ENCODE assay signal across 24 mouse cellular contexts in the genomic region with DNA sequence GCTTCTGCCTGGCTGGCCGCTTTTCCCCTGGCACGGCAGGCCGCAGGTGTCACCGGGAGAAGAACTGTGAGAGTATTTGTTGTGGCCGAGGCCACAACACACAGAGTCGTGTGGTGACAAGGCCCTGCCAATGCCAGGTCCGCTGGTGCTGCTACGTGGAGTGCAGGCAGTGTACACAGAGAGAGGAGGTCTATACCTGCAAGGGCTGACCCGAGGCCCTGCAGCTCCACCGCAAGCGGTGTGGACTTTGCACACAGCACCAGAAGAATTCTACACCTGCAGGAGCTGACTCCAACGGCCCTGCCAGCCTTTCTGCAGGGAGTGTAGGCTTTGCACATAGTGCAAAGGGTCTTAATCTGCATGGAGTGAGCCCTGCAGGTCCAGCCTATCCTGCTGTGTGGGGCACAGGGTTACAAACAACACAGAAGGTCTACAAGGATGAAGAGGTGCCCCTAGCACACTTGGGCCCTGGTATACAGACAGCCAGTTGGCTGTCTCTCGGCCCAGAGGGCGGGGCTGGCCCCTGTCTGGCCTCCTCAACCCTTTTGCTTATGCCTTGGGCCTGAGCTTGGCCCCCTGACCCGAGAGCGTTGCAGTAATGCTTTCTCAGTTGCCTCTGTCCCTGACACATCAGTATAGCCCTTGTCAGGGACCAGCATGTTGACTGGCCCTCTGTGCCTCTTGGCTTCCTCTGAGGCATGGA. TPM values are rescaled to one million over a fixed set of nuclear protein-coding genes. Genes with fewer than 3 reads are reported as not detected.
DNase-seq lines count a peak whose midpoint lies in the region; ATAC-seq and TF ChIP-seq lines count a peak whose summit lies in the region.
"Had no signal": no experiment of that assay in that cellular context is flagged by ENCODE, and none has a peak within 500 bp of the region (broad histone marks: within the 10 kb centered on the region; RNA-seq: fewer than 3 reads in every experiment).

No protein-coding gene starts in this region.

- peak overlapping the region; percentile 48; the same call in 1 of the 2 replicates for H3K27ac ChIP-seq in forebrain, embryonic 10.5 days
- no peak overlapping the region for H3K27ac ChIP-seq in forebrain, embryonic 14.5 days (ENCODE audit: low read depth, low read length)
- H3K27ac ChIP-seq in intestine, embryonic 15.5 days, result no peak overlapping the region
- no peak overlapping the region for H3K27ac ChIP-seq in stomach, embryonic 16.5 days (ENCODE audit: low read length)
- H3K27ac ChIP-seq: forebrain, embryonic 12.5 days; hindbrain, embryonic 13.5 days; hindbrain, postnatal 0 days had no signal

- TF ChIP-seq CTCF in E14TG2a.4 (conservative IDR thresholded peaks at IDR 0.05; ENCODE audit: low read length), result no peak

- peaks cover 88% of the 10 kb centered on the region for H3K4me1 ChIP-seq in forebrain, embryonic 10.5 days
- no peaks in the 10 kb centered on the region; the same call in 1 of the 2 replicates for H3K4me1 ChIP-seq in forebrain, embryonic 14.5 days (ENCODE audit: control insufficient read depth, insufficient read depth, low read length)
- H3K4me1 ChIP-seq in E14TG2a.4 (replicated peaks; ENCODE audit: low read depth, low read length), result peaks cover 25% of the 10 kb centered on the region
- H3K4me1 ChIP-seq in intestine, embryonic 15.5 days (replicated peaks), result peaks cover 15% of the 10 kb centered on the region
- H3K4me1 ChIP-seq in stomach, embryonic 16.5 days (ENCODE audit: control insufficient read depth, insufficient read depth, low read length), result peaks cover 9% of the 10 kb centered on the region; the same call in 1 of the 2 replicates

- no peak for ATAC-seq in forebrain, embryonic 14.5 days
- ATAC-seq in intestine, embryonic 15.5 days, result peak; percentile 76
- 0 out of 2 replicates have a peak, but pooled peaks have one; percentile 12 for ATAC-seq in stomach, embryonic 16.5 days (ENCODE audit: insufficient read depth, low FRiP score)
- ATAC-seq in monocyte, adult 5-6 weeks (replicated peaks; ENCODE audit: insufficient number of reproducible peaks, low FRiP score, low TSS enrichment, poor library complexity, severe bottlenecking), result no peak
- ATAC-seq: forebrain, postnatal 0 days had no signal

- H3K4me3 ChIP-seq in forebrain, embryonic 10.5 days, result no peak overlapping the region
- H3K4me3 ChIP-seq in forebrain, embryonic 14.5 days (ENCODE audit: low read depth, low read length), result no peak overlapping the region
- H3K4me3 ChIP-seq in E14TG2a.4 (replicated peaks; ENCODE audit: low read length), result peak overlapping the region; percentile 56
- H3K4me3 ChIP-seq in intestine, embryonic 15.5 days (replicated peaks), result no peak overlapping the region
- no peak overlapping the region for H3K4me3 ChIP-seq in stomach, embryonic 16.5 days (replicated peaks; ENCODE audit: low read length)
- H3K4me3 ChIP-seq: forebrain, embryonic 12.5 days; heart, embryonic 12.5 days; hindbrain, embryonic 13.5 days had no signal

- peaks cover 15% of the 10 kb centered on the region for H3K36me3 ChIP-seq in forebrain, embryonic 10.5 days (replicated peaks)
- H3K36me3 ChIP-seq in forebrain, embryonic 14.5 days (ENCODE audit: control insufficient read depth, insufficient read depth, low read length), result no peaks in the 10 kb centered on the region
- no peaks in the 10 kb centered on the region for H3K36me3 ChIP-seq in E14TG2a.4 (ENCODE audit: insufficient read depth, low read length)
- no peaks in the 10 kb centered on the region for H3K36me3 ChIP-seq in intestine, embryonic 15.5 days
- H3K36me3 ChIP-seq in stomach, embryonic 16.5 days (ENCODE audit: control insufficient read depth, insufficient read depth, low read length), result no peaks in the 10 kb centered on the region
- H3K36me3 ChIP-seq: forebrain, embryonic 12.5 days; heart, embryonic 12.5 days; hindbrain, embryonic 13.5 days had no signal

- 81% methylated on average over 16 of the region's 16 CpGs for WGBS in forebrain, embryonic 10.5 days
- WGBS in forebrain, embryonic 14.5 days, result 82% methylated on average over 16 of the region's 16 CpGs
- WGBS in intestine, embryonic 15.5 days, result 71% methylated on average over 16 of the region's 16 CpGs
- 65% methylated on average over 16 of the region's 16 CpGs for WGBS in stomach, embryonic 16.5 days

- intact Hi-C loops in gastrocnemius, postnatal 36 days (cut with DNase I), result no loop called here

- H3K27me3 ChIP-seq in forebrain, embryonic 10.5 days (ENCODE audit: poor library complexity, severe bottlenecking), result peaks cover 88% of the 10 kb centered on the region
- no peaks in the 10 kb centered on the region for H3K27me3 ChIP-seq in forebrain, embryonic 14.5 days (replicated peaks; ENCODE audit: control insufficient read depth, insufficient read depth, low read length)
- peaks cover 44% of the 10 kb centered on the region for H3K27me3 ChIP-seq in E14TG2a.4 (ENCODE audit: insufficient read depth, low read length)
- no peaks in the 10 kb centered on the region for H3K27me3 ChIP-seq in intestine, embryonic 15.5 days (replicated peaks)
- H3K27me3 ChIP-seq in stomach, embryonic 16.5 days (ENCODE audit: control insufficient read depth, insufficient read depth, low read length), result no peaks in the 10 kb centered on the region
- H3K27me3 ChIP-seq: hindbrain, embryonic 13.5 days; Patski had no signal

- no peaks in the 10 kb centered on the region for H3K9me3 ChIP-seq in forebrain, embryonic 10.5 days
- H3K9me3 ChIP-seq in forebrain, embryonic 14.5 days (replicated peaks; ENCODE audit: control insufficient read depth, low read length), result no peaks in the 10 kb centered on the region
- no peaks in the 10 kb centered on the region for H3K9me3 ChIP-seq in E14TG2a.4 (ENCODE audit: low read length)
- no peaks in the 10 kb centered on the region for H3K9me3 ChIP-seq in intestine, embryonic 15.5 days
- no peaks in the 10 kb centered on the region for H3K9me3 ChIP-seq in stomach, embryonic 16.5 days (replicated peaks; ENCODE audit: control insufficient read depth, low read length)
- H3K9me3 ChIP-seq: forebrain, embryonic 12.5 days; heart, embryonic 12.5 days; hindbrain, embryonic 13.5 days had no signal

- no peak overlapping the region for H3K4me2 ChIP-seq in forebrain, embryonic 14.5 days (ENCODE audit: low read length)
- peak overlapping the region; percentile 11; the same call in 1 of the 2 replicates for H3K4me2 ChIP-seq in intestine, embryonic 15.5 days (replicated peaks)
- H3K4me2 ChIP-seq in stomach, embryonic 16.5 days (ENCODE audit: low read depth, low read length), result no peak overlapping the region
- H3K4me2 ChIP-seq: forebrain, embryonic 12.5 days; heart, embryonic 12.5 days; hindbrain, embryonic 13.5 days had no signal

- DNase-seq in forebrain, embryonic 10.5 days (ENCODE audit: extremely low spot score, low spot score), result no peak
- no peak for DNase-seq in forebrain, embryonic 14.5 days (ENCODE audit: low spot score)
- no peak for DNase-seq in gastrocnemius, postnatal 36 days

- no peak overlapping the region for H3K9ac ChIP-seq in forebrain, embryonic 14.5 days (ENCODE audit: low read length)
- H3K9ac ChIP-seq in intestine, embryonic 15.5 days, result no peak overlapping the region
- H3K9ac ChIP-seq in stomach, embryonic 16.5 days (ENCODE audit: low read length), result 0 out of 2 replicates have a peak overlapping the region, but pooled peaks have one; percentile 8
- H3K9ac ChIP-seq: forebrain, embryonic 12.5 days; forebrain, postnatal 0 days; heart, embryonic 12.5 days; hindbrain, embryonic 13.5 days had no signal

RNA-seq across cellular contexts. Expression of a gene that starts 24.6 kb away (rescaled TPM):
- 9.9 and 10.9 TPM in 2 replicates for polyA plus RNA-seq in forebrain, embryonic 10.5 days (2016; fragmentation: Nextera tagmentation; extraction: Ambion mirVana)
- polyA plus RNA-seq in forebrain, embryonic 14.5 days (2014; fragmentation: Nextera tagmentation; extraction: Ambion mirVana), result 1.4 and 1.6 TPM in 2 replicates
- 3.4 and 4.2 TPM in 2 replicates for polyA plus RNA-seq in intestine, embryonic 15.5 days (2015; fragmentation: Nextera tagmentation; extraction: Ambion mirVana)
- 5.6 and 5.8 TPM in 2 replicates for polyA plus RNA-seq in stomach, embryonic 16.5 days (2015; fragmentation: Nextera tagmentation; extraction: Ambion mirVana)
- total RNA-seq in gastrocnemius, postnatal 36 days (2021), result 1 to 10 TPM; 8.4 to 9.5 TPM
- total RNA-seq in monocyte, adult 5-6 weeks (2017), result 0.10 TPM in 1 of 3 replicates, not detected in the others
- total RNA-seq: granulocyte monocyte progenitor cell, adult 5-6 weeks had no signal

RNA-seq across cellular contexts. Expression of a gene that starts 40.8 kb away (rescaled TPM):
- 8.4 and 11.8 TPM in 2 replicates for polyA plus RNA-seq in forebrain, embryonic 10.5 days (2016; fragmentation: Nextera tagmentation; extraction: Ambion mirVana)
- 0.61 and 1.1 TPM in 2 replicates for polyA plus RNA-seq in forebrain, embryonic 14.5 days (2014; fragmentation: Nextera tagmentation; extraction: Ambion mirVana)
- not detected in 2 replicates for polyA plus RNA-seq in intestine, embryonic 15.5 days (2015; fragmentation: Nextera tagmentation; extraction: Ambion mirVana)
- polyA plus RNA-seq in stomach, embryonic 16.5 days (2015; fragmentation: Nextera tagmentation; extraction: Ambion mirVana), result 0.23 and 0.62 TPM in 2 replicates
- total RNA-seq in gastrocnemius, postnatal 36 days (2021), result not detected
- not detected in 3 replicates for total RNA-seq in monocyte, adult 5-6 weeks (2017)
- total RNA-seq: adrenal gland, adult 2 months; adrenal gland, postnatal 25 days; gastrocnemius, adult 18-20 months; gastrocnemius, postnatal 14 days; granulocyte monocyte progenitor cell, adult 5-6 weeks; heart, adult 8-10 months; heart, postnatal 25 days had no signal
- polyA plus RNA-seq: adrenal gland, adult 2 months; C2C12; cerebellum, adult 2 months; heart, embryonic 16.5 days; Patski had no signal

RNA-seq across cellular contexts. Expression of a gene that starts 44.1 kb away (rescaled TPM):
- not detected in 2 replicates for polyA plus RNA-seq in forebrain, embryonic 10.5 days (2016; fragmentation: Nextera tagmentation; extraction: Ambion mirVana)
- not detected in 2 replicates for polyA plus RNA-seq in forebrain, embryonic 14.5 days (2014; fragmentation: Nextera tagmentation; extraction: Ambion mirVana)
- polyA plus RNA-seq in intestine, embryonic 15.5 days (2015; fragmentation: Nextera tagmentation; extraction: Ambion mirVana), result not detected in 2 replicates
- not detected in 2 replicates for polyA plus RNA-seq in stomach, embryonic 16.5 days (2015; fragmentation: Nextera tagmentation; extraction: Ambion mirVana)
- not detected for total RNA-seq in gastrocnemius, postnatal 36 days (2021)
- total RNA-seq in monocyte, adult 5-6 weeks (2017), result not detected in 3 replicates
- total RNA-seq: adrenal gland, adult 2 months; adrenal gland, postnatal 25 days; forebrain, postnatal 0 days; gastrocnemius, adult 18-20 months; granulocyte monocyte progenitor cell, adult 5-6 weeks; heart, adult 8-10 months; heart, postnatal 25 days; hindbrain, postnatal 0 days had no signal
- polyA plus RNA-seq: adrenal gland, adult 2 months; C2C12; cerebellum, adult 2 months; embryonic facial prominence, embryonic 11.5 days; forebrain, embryonic 12.5 days; heart, embryonic 12.5 days; heart, embryonic 16.5 days; hindbrain, embryonic 13.5 days; hindbrain, postnatal 0 days; Patski had no signal

Comparison
In these comparisons a context has a peak if more than half of its experiments do, and no peak if none do; other contexts are left out.
1. ATAC-seq: peak in intestine, embryonic 15.5 days (single experiment) and stomach, embryonic 16.5 days (single experiment); none in forebrain, embryonic 14.5 days (single experiment) and monocyte, adult 5-6 weeks (single experiment).